Comparison of ENCODE assay signal across 8 mouse cellular contexts in the genomic region with DNA sequence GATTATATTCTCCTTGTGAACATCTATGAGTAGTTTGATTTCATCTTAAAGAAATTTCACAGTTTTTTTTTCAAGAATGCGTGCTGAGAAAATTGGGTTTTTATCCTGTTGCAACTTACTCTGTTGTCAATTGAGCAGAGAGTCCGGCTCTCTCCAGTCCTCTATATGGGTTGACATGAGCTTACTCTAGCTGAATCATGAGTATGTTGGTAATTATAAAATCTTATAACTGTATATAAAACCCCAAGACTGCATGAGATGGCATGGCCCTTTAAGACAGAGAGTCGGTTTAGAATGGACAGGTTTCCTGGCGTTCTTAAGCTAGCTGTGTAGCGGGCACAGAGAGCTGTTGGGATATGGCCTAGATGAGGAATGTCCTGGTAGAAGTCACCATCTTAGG. TPM values are rescaled to one million over a fixed set of nuclear protein-coding genes. Genes with fewer than 3 reads are reported as not detected.
A peak's percentile ranks its signal among the peaks of the same experiment; 100 is the strongest.
DNase-seq lines count a peak whose midpoint lies in the region; TF ChIP-seq lines count a peak whose summit lies in the region.
"Not testable (repeated sequence)": the region's sequence is repeated elsewhere in the genome, so short reads cannot be mapped to it uniquely, and the experiment has no call there.
"Had no signal": no experiment of that assay in that cellular context is flagged by ENCODE, and none has a peak within 500 bp of the region (broad histone marks: within the 10 kb centered on the region; RNA-seq: fewer than 3 reads in every experiment).

TSS of gene Tcp10a (plus strand) at position 301 of the 400 bp plus-strand sequence.

- WGBS in heart, embryonic 10.5 days: 86% methylated on average over 4 of the region's 5 CpGs

- not testable (repeated sequence) for H3K27me3 ChIP-seq in heart, embryonic 10.5 days (ENCODE audit: insufficient read depth, poor library complexity, severe bottlenecking); testis, adult 2 months (ENCODE audit: control insufficient read depth, insufficient read depth, low read length)

- not testable (repeated sequence) for TF ChIP-seq POLR2A in testis, adult 2 months (IDR thresholded peaks at IDR 0.05; ENCODE audit: control insufficient read depth, low read depth, low read length)

- not testable (repeated sequence) for H3K4me1 ChIP-seq in heart, embryonic 10.5 days; testis, adult 2 months (ENCODE audit: control insufficient read depth, insufficient read depth, low read length)

- peak; percentile 24 for DNase-seq in heart, embryonic 10.5 days (ENCODE audit: low spot score)

- H3K9me3 ChIP-seq in heart, embryonic 10.5 days: not testable (repeated sequence)

- not testable (repeated sequence) for H3K27ac ChIP-seq in heart, embryonic 10.5 days; testis, adult 2 months (ENCODE audit: control insufficient read depth, insufficient read depth, low read depth, low read length)

- H3K36me3 ChIP-seq in heart, embryonic 10.5 days; testis, adult 2 months (ENCODE audit: control insufficient read depth, insufficient read depth, low read length): not testable (repeated sequence)

- H3K4me3 ChIP-seq in heart, embryonic 10.5 days: not testable (repeated sequence)
- peak within 1 kb of the TSS; percentile 62 for H3K4me3 ChIP-seq in testis, adult 2 months (ENCODE audit: control insufficient read depth, low read depth, low read length)

- not testable (repeated sequence) for TF ChIP-seq CTCF in testis, adult 2 months (IDR thresholded peaks at IDR 0.05; ENCODE audit: control insufficient read depth, insufficient read depth, insufficient replicate concordance, low read depth, low read length)

RNA-seq across cellular contexts. Expression of gene Tcp10a, which starts in this region (rescaled TPM):
- 0.06 and 0.12 TPM in 2 replicates for polyA plus RNA-seq in heart, embryonic 10.5 days (2016; fragmentation: Nextera tagmentation; extraction: Ambion mirVana)
- polyA plus RNA-seq in testis, adult 2 months (2012; rRNA removed): 248 and 262 TPM in 2 replicates
- polyA plus RNA-seq: activated CD4-positive, CD25-positive, alpha-beta regulatory T cell, adult 4 months; adrenal gland, adult 2 months; brain, embryonic 14.5 days; C2C12; CD4-positive, CD25-positive, alpha-beta regulatory T cell, adult 4 months; G1E had no signal

Comparison
In these comparisons a context has a peak if more than half of its experiments do, and no peak if none do; other contexts are left out.
1. RNA of gene Tcp10a (polyA plus RNA-seq): 248 to 262 TPM in testis, adult 2 months; 0.06 to 0.12 TPM in heart, embryonic 10.5 days; every median in the first group is over 100 times any median in the second.
2. Peak in DNase-seq in heart, embryonic 10.5 days; RNA of the gene not detected or under 1 TPM.